24 mouse cellular contexts compared by ENCODE assay signal in the genomic region with DNA sequence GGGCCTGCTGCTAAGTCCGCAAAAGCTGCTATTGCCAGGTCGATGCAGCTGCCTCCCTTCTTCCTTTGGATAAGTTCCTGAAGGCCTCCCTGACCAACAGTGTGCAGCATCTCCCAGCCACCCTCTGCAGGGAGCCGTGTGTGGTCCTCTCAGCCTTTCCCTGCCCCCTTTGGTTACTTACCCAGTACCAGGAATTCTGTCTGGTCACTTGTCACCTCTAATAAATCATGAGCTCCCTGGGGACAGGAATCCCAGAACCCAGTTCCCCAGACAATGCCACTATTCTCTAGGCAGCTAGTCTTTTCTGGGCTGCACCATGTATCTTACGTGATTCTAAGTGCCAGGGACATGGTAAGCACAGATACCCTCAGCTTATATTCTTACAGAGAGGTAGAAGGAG. TPM values are rescaled to one million over a fixed set of nuclear protein-coding genes. Genes with fewer than 3 reads are reported as not detected.
"Had no signal": no experiment of that assay in that cellular context is flagged by ENCODE, and none has a peak within 500 bp of the region (broad histone marks: within the 10 kb centered on the region; RNA-seq: fewer than 3 reads in every experiment).

No protein-coding gene starts in this region.

- H3K27ac ChIP-seq: kidney, embryonic 15.5 days; limb, embryonic 13.5 days; liver, embryonic 12.5 days; liver, embryonic 15.5 days; lung, embryonic 15.5 days; macrophage; midbrain, embryonic 10.5 days; midbrain, embryonic 13.5 days; neural tube, embryonic 13.5 days; stomach, postnatal 0 days had no signal

- H3K4me1 ChIP-seq: liver, embryonic 12.5 days; liver, embryonic 15.5 days; megakaryocyte, embryonic 14.5 days had no signal

- H3K27me3 ChIP-seq: kidney, embryonic 15.5 days; limb, embryonic 13.5 days; lung, embryonic 15.5 days; neural tube, embryonic 13.5 days had no signal

- DNase-seq: kidney, adult 8-10 months; kidney, postnatal 14 days; left cerebral cortex, postnatal 4 days; liver; lung, adult 18-20 months; lung, postnatal 10 days; right cerebral cortex, adult 18-20 months; right cerebral cortex, postnatal 14 days; right cerebral cortex, postnatal 4 days; thymus, adult 2 months; thymus, postnatal 25 days had no signal

- H3K36me3 ChIP-seq: kidney, embryonic 15.5 days; limb, embryonic 13.5 days; liver, embryonic 12.5 days; liver, embryonic 15.5 days; lung, embryonic 15.5 days; midbrain, embryonic 10.5 days; midbrain, embryonic 13.5 days; neural tube, embryonic 13.5 days had no signal

- H3K9me3 ChIP-seq: kidney, embryonic 15.5 days; limb, embryonic 13.5 days; liver, embryonic 15.5 days; lung, embryonic 15.5 days; midbrain, embryonic 10.5 days; midbrain, embryonic 13.5 days; neural tube, embryonic 13.5 days had no signal

- H3K4me3 ChIP-seq: kidney, embryonic 15.5 days; limb, embryonic 13.5 days; liver, embryonic 12.5 days; liver, embryonic 15.5 days; lung, embryonic 15.5 days; megakaryocyte, embryonic 14.5 days; midbrain, embryonic 10.5 days; midbrain, embryonic 13.5 days; myocyte; neural tube, embryonic 13.5 days had no signal

RNA-seq across cellular contexts. Expression of gene Npcd, which starts 11.9 kb away (rescaled TPM):
- polyA plus RNA-seq: intestine, postnatal 0 days; kidney, embryonic 15.5 days; liver, embryonic 12.5 days; liver, embryonic 15.5 days; macrophage; midbrain, embryonic 10.5 days; neural tube, embryonic 13.5 days; stomach, postnatal 0 days had no signal
